ENCODE assay signal across 16 mouse cellular contexts in genomic region chr1:169726319-169726718, GRCm38 (mm10). TPM values are rescaled to one million over a fixed set of nuclear protein-coding genes. Genes with fewer than 3 reads are reported as not detected.
"Had no signal": no experiment of that assay in that cellular context is flagged by ENCODE, and none has a peak within 500 bp of the region (broad histone marks: within the 10 kb centered on the region; RNA-seq: fewer than 3 reads in every experiment).

No protein-coding gene starts in this region.

- H3K9ac ChIP-seq: liver, embryonic 13.5 days; liver, postnatal 0 days; lung, embryonic 15.5 days; midbrain, embryonic 15.5 days; neural tube, embryonic 12.5 days had no signal

- H3K4me1 ChIP-seq: liver, embryonic 13.5 days; lung, embryonic 15.5 days; megakaryocyte, embryonic 14.5 days; midbrain, embryonic 15.5 days; neural tube, embryonic 12.5 days had no signal

- H3K9me3 ChIP-seq: liver, embryonic 13.5 days; lung, embryonic 15.5 days; midbrain, embryonic 15.5 days; neural tube, embryonic 12.5 days had no signal

- H3K27me3 ChIP-seq: liver, embryonic 13.5 days; lung, embryonic 15.5 days; megakaryocyte, embryonic 14.5 days; midbrain, embryonic 15.5 days; neural tube, embryonic 12.5 days had no signal

- H3K4me2 ChIP-seq: liver, embryonic 13.5 days; lung, embryonic 15.5 days; midbrain, embryonic 11.5 days; midbrain, embryonic 15.5 days; neural tube, embryonic 12.5 days had no signal

- H3K36me3 ChIP-seq: liver, embryonic 13.5 days; lung, embryonic 15.5 days; midbrain, embryonic 15.5 days; neural tube, embryonic 12.5 days had no signal

- ATAC-seq: liver, postnatal 0 days; midbrain, embryonic 15.5 days had no signal

- H3K27ac ChIP-seq: liver, embryonic 13.5 days; lung, embryonic 15.5 days; macrophage; midbrain, embryonic 15.5 days; neural tube, embryonic 12.5 days had no signal

- H3K4me3 ChIP-seq: liver, embryonic 13.5 days; lung, embryonic 15.5 days; megakaryocyte, embryonic 14.5 days; midbrain, embryonic 15.5 days; neural tube, embryonic 12.5 days had no signal

- DNase-seq: kidney, adult 9 months; kidney, postnatal 14 days; left cerebral cortex, postnatal 4 days; liver; liver, embryonic 13.5 days; liver, postnatal 0 days; lung, postnatal 14 days; thymus, postnatal 36 days had no signal

RNA-seq across cellular contexts. Expression of gene Rgs4, which starts 21.1 kb away (rescaled TPM):
- total RNA-seq: monocyte, adult 5-6 weeks; neutrophil, adult 5-6 weeks had no signal
- polyA plus RNA-seq: macrophage had no signal
